Mouse (Mus musculus) bone marrow, adult 2 months (tissue): Measurements from ENCODE around the gene Amer1.

ENCODE experiments used
- CTCF ChIP-seq: fragments of 200-500 bp; IDR thresholded peaks from 2 replicates; pipeline ENCODE4 v1.5.1; 2011; ENCODE audit warnings: low read length, control low read depth; ENCODE audit not compliant: control insufficient read depth, insufficient read depth
- POLR2A ChIP-seq: fragments of 200-500 bp; IDR thresholded peaks from 2 replicates; pipeline ENCODE4 v1.6.1; 2011; ENCODE audit warnings: low read depth, mild to moderate bottlenecking, control low read depth, low read length, borderline replicate concordance; ENCODE audit not compliant: control insufficient read depth

DNA sequence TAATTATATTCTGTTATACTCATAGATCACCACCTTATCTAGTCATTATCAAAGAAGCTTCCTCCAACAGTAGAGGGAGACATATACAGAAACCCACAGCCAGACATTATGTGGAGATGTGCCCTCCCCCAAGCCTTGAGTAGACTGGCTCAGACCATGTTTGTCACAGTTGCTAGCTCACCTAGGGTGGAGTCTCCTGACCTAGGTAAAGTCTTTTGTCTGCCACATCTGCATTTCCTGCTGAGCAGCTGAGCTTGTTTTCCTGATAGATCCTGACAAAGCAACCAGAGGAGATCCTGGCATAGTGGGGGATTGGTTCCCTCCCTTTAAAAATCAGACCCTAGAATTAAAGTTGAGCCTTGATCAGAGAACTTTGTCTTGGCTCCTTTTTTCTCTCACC is 71.6 kb downstream of the Amer1 start:
- no peak for TF ChIP-seq CTCF
- TF ChIP-seq POLR2A: no peak
